Mouse (Mus musculus): Measurements from ENCODE around the gene Ear1.
"Not testable (repeated sequence)": the region's sequence is repeated elsewhere in the genome, so short reads cannot be mapped to it uniquely, and the experiment has no call there.

The Ear1 gene

GRCm38 (mm10) chr14:43875417-43875816 is at the start of gene Ear1:
TSS of gene Ear1 (minus strand) at chr14:43875517.
- not testable (repeated sequence) for DNase-seq (ENCODE audit: inconsistent ontology term)

DNA sequence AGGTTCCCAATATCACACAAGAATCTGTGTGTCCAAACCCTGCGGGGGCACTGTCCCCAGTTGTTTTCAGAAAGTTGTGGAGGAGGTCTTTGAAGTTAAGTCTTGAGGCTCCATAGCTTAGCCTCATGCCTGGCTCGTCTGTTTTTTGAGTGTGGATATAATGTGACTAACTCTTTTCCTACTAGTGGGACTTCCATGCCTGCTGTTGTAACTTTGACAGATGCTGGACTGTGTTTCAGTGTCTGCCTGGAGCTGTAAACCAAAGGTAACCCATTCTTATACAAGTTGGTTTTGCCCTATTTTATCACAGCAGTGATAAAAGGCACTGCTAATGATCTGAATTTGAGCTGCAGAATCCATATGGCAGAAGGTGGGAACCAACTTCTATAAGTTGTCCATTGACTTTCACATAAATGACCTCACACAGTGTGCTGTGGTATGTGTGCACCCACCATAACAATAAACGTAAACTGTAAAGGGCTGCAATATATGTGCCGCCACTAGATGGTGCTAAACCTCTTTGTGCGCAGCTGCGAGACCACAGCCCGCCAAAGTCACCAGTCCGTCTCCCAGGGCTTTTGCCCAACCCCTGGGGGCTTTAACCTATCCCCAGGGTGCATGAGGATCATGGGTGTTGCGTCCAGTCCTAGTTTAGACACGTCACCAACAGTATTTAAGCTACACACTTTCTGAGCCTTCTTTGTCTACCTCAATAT is 49.5 kb upstream of the Ear1 start, which contains the start of gene Gm8113:
Gm8113 (plus strand) TSS at position 703 of the 716 bp plus-strand sequence.
- DNase-seq (ENCODE audit: inconsistent ontology term), result peak; percentile 72

DNA sequence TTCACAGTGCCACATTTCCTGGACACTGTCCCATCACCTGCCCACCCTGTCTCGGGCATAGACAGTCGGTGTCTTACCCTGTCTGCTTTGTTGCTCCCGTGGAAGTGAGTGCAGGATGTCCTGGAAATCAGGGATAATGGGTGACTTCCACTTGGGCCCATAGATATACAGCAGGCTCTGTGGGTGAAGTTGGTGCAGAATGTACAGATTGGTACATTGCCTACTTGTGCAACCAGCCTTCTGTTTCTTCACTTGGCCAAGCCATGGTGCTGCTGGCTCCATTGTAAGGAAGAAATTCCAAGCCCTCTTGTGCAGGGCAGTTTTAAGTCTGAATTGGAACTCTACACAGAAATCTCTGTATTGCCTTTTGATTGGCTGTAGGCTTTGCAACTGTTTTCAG is 48.1 kb upstream of the Ear1 start, which contains the start of gene Ear10:
Ear10 (minus strand) TSS at position 101 of the 400 bp plus-strand sequence.
- not testable (repeated sequence) for DNase-seq (ENCODE audit: inconsistent ontology term)

- peak; percentile 54 for DNase-seq (ENCODE audit: inconsistent ontology term)
Observed at GRCm38 (mm10) chr14:43918214-43918613, 42.9 kb upstream of the Ear1 start.

DNA sequence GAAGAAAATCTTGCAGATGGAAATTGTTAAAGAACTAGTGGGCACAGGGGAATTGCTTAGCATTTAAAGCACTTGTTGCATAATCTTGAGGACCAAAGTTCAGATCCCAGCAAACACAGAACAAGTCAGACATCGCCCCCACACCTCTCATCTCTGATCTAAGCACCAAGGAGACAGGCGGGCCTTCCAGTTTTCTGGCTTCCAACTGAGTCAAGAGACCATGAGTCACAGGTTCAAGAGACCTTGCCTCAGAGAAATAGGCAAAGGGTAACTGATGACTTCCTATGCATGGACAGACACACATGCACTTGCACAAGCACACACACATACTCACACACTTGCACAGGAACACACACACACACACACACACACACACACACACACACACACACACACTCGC is 23.3 kb upstream of the Ear1 start:
- DNase-seq (ENCODE audit: inconsistent ontology term), result not testable (repeated sequence)

GRCm38 (mm10) chr14:43895357-43895756 is 20.0 kb upstream of the Ear1 start:
- not testable (repeated sequence) for DNase-seq (ENCODE audit: inconsistent ontology term)

- DNase-seq (ENCODE audit: inconsistent ontology term), result not testable (repeated sequence)
Observed at GRCm38 (mm10) chr14:43891288-43891687, 16.0 kb upstream of the Ear1 start.

DNA sequence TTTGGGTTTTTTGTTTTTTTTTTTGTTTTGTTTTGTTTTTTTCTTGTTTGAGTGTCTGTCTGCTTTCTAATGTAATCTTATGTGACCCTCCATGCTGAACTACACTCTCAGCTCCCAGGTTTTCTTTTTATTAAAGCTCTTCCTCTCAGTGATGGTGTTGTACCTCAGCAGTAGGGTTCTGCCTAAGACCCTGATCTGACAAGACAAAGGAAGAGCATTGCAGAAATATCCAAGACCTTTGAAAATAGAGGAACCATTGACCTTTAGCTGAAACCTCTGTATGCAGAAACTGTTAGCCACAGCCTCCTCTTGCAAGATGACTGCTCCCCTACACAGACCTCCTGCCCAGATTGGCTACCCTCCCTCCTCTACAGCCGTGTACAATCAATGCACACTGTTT is 10.9 kb upstream of the Ear1 start:
- not testable (repeated sequence) for DNase-seq (ENCODE audit: inconsistent ontology term)

- DNase-seq (ENCODE audit: inconsistent ontology term), result not testable (repeated sequence)
Observed at GRCm38 (mm10) chr14:43879966-43880545, 4.7 kb upstream of the Ear1 start.

DNA sequence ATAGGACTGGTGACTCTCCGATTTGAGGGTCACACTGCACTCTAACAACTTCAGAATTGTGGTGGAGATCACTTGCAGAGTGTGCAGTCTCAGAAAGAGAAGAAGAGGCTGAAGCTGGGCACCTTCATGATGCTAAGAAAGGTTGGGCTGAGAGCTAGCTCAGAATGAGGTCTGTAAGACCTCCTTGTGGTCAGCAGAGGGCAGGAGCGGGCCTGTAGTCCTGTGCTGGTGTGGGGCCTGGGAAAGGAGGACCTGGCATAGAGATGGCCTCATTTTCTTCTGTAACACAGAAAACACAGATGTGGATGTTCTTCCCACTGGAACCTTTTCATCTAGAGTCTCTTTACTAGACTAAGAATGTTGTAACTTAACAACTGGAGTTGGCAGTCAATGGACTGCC is 2.5 kb upstream of the Ear1 start:
- DNase-seq (ENCODE audit: inconsistent ontology term), result not testable (repeated sequence)

- not testable (repeated sequence) for DNase-seq (ENCODE audit: inconsistent ontology term)
Observed at GRCm38 (mm10) chr14:43874862-43875261, 455 bp downstream of the Ear1 start.

DNA sequence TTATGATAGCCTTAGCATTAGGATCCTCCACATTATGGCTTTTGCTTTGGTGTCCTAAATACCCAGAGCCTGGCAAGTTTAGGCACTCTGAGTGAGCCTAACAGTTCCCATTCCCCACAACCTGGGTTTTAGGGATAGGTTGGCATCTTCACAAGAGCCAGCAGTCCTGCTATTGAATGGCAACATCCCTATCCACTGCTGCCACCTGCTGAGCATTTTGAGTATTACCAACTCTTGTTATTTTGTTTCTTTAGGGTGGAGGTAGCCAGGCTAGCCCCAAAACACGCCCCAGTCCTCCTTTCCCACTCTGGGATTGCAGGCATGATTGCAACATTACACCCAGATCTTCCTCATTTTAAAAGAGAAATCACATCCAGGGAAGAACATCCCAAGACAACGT is 14.8 kb downstream of the Ear1 start:
- peak; percentile 17 for DNase-seq (ENCODE audit: inconsistent ontology term)

GRCm38 (mm10) chr14:43859465-43859864 is 15.9 kb downstream of the Ear1 start:
- not testable (repeated sequence) for DNase-seq (ENCODE audit: inconsistent ontology term)

- not testable (repeated sequence) for DNase-seq (ENCODE audit: inconsistent ontology term)
Observed at GRCm38 (mm10) chr14:43843949-43844573, 31.3 kb downstream of the Ear1 start.

DNA sequence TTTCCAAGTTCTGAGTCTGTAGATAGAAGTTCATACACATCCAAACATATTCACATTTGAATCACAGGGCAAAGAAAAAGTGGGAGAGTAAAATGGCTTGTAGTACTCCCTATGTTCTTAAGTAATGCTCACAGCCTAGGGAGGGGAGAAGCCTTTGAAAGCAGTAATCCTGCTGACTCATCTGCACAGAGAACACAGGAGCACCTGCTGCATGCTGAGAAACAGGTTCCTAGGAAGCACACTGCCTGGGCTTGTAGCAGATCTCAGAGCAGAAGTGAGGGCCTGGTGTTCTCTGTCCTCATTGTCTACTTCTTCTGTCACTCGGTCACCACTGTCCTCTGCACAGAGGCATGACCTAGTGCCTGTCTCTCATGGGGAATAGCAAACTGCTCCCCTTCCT is 34.3 kb downstream of the Ear1 start:
- not testable (repeated sequence) for DNase-seq (ENCODE audit: inconsistent ontology term)

DNA sequence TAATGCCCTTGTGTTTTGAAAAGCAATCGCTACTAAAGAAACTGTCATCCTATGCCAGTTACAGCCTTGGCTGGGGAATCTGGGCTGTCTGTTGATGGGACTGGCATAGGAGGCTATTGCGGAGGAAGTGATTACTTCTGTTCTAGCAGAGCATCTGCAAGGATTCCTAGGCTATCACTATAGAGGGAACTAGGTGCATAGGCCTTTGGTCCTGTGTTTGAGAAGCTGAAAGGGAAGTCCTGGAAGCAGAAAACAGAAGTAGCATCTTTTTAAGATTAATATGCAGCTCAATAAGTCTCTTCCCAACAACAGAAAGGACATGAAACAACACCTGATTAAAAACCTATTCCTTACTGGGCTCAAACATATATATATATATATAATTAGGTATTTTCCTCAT is 40.0 kb downstream of the Ear1 start:
- DNase-seq (ENCODE audit: inconsistent ontology term), result not testable (repeated sequence)

DNA sequence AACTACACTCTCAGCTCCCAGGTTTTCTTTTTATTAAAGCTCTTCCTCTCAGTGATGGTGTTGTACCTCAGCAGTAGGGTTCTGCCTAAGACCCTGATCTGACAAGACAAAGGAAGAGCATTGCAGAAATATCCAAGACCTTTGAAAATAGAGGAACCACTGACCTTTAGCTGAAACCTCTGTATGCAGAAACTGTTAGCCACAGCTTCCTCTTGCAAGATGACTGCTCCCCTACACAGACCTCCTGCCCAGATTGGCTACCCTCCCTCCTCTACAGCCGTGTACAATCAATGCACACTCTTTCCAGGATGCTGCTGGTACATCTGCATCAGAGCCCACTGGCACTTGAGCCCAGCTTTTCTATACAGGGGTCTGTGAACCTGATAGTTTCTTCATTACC is 44.9 kb downstream of the Ear1 start:
- DNase-seq (ENCODE audit: inconsistent ontology term), result not testable (repeated sequence)

GRCm38 (mm10) chr14:43824176-43824575 is 51.1 kb downstream of the Ear1 start:
- not testable (repeated sequence) for DNase-seq (ENCODE audit: inconsistent ontology term)

DNA sequence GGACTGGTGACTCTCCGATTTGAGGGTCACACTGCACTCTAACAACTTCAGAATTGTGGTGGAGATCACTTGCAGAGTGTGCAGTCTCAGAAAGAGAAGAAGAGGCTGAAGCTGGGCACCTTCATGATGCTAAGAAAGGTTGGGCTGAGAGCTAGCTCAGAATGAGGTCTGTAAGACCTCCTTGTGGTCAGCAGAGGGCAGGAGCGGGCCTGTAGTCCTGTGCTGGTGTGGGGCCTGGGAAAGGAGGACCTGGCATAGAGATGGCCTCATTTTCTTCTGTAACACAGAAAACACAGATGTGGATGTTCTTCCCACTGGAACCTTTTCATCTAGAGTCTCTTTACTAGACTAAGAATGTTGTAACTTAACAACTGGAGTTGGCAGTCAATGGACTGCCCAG is 53.4 kb downstream of the Ear1 start:
- not testable (repeated sequence) for DNase-seq (ENCODE audit: inconsistent ontology term)

- peak; percentile 11 for DNase-seq (ENCODE audit: inconsistent ontology term)
Observed at GRCm38 (mm10) chr14:43812458-43812857, 62.9 kb downstream of the Ear1 start.

GRCm38 (mm10) chr14:43808142-43808541 is 67.2 kb downstream of the Ear1 start:
- not testable (repeated sequence) for DNase-seq (ENCODE audit: inconsistent ontology term)

GRCm38 (mm10) chr14:43804435-43804834 is 70.9 kb downstream of the Ear1 start:
- not testable (repeated sequence) for DNase-seq (ENCODE audit: inconsistent ontology term)
